Mouse (Mus musculus): Measurements from ENCODE around the gene 4930467E23Rik. TPM values are rescaled to one million over a fixed set of nuclear protein-coding genes. Genes with fewer than 3 reads are reported as not detected.
"Not testable (repeated sequence)": the region's sequence is repeated elsewhere in the genome, so short reads cannot be mapped to it uniquely, and the experiment has no call there.

The 4930467E23Rik gene
- total RNA-seq, 2 experiments from 2014 or later = 0.23 to 0.42 TPM

GRCm38 (mm10) chr8:19776311-19776710, 46.9 kb downstream of the 4930467E23Rik start:
- DNase-seq = not testable (repeated sequence)

GRCm38 (mm10) chr8:19777500-19777899, 48.1 kb downstream of the 4930467E23Rik start:
- intact Hi-C loops (cut with DNase I; ENCODE audit: low total_unique reads); DNase-seq: not testable (repeated sequence)

More at GRCm38 (mm10) chr8:19776311-19776710, 46.9 kb downstream of the 4930467E23Rik start:
- intact Hi-C loops (cut with DNase I; ENCODE audit: low total_unique reads) = not testable (repeated sequence)

GRCm38 (mm10) chr8:19778126-19778525, 48.8 kb downstream of the 4930467E23Rik start:
- DNase-seq; intact Hi-C loops (cut with DNase I; ENCODE audit: low total_unique reads): not testable (repeated sequence)

- intact Hi-C loops (cut with DNase I; ENCODE audit: low total_unique reads); DNase-seq: not testable (repeated sequence)
Observed at GRCm38 (mm10) chr8:19778891-19779290, 49.5 kb downstream of the 4930467E23Rik start.

GRCm38 (mm10) chr8:19780212-19780611, 50.8 kb downstream of the 4930467E23Rik start:
- DNase-seq; intact Hi-C loops (cut with DNase I; ENCODE audit: low total_unique reads): not testable (repeated sequence)

GRCm38 (mm10) chr8:19780658-19781057, 51.3 kb downstream of the 4930467E23Rik start:
- DNase-seq; intact Hi-C loops (cut with DNase I; ENCODE audit: low total_unique reads): not testable (repeated sequence)

GRCm38 (mm10) chr8:19781328-19782114, 52.1 kb downstream of the 4930467E23Rik start:
- intact Hi-C loops (cut with DNase I; ENCODE audit: low total_unique reads); DNase-seq: not testable (repeated sequence)

- intact Hi-C loops (cut with DNase I; ENCODE audit: low total_unique reads) = not testable (repeated sequence)
Observed at GRCm38 (mm10) chr8:19782736-19783135, 53.4 kb downstream of the 4930467E23Rik start.

GRCm38 (mm10) chr8:19783860-19784259, 54.5 kb downstream of the 4930467E23Rik start:
- intact Hi-C loops (cut with DNase I; ENCODE audit: low total_unique reads); DNase-seq: not testable (repeated sequence)

More at GRCm38 (mm10) chr8:19782736-19783135, 53.4 kb downstream of the 4930467E23Rik start:
- not testable (repeated sequence) for DNase-seq

- intact Hi-C loops (cut with DNase I; ENCODE audit: low total_unique reads) = not testable (repeated sequence)
- DNase-seq = peak; percentile 98
Observed at GRCm38 (mm10) chr8:19784554-19785364, 55.4 kb downstream of the 4930467E23Rik start.

GRCm38 (mm10) chr8:19792696-19793095, 63.3 kb downstream of the 4930467E23Rik start:
- DNase-seq; intact Hi-C loops (cut with DNase I; ENCODE audit: low total_unique reads): not testable (repeated sequence)

Other genes starting within 250 kb of the 4930467E23Rik start
- gene Defb7, start 234.5 kb upstream of the 4930467E23Rik start, total RNA-seq (2021) = not detected
- gene Gm31371, start 173.8 kb downstream of the 4930467E23Rik start, total RNA-seq (2021) = not detected